Mouse (Mus musculus): ENCODE measurements around the gene Arf1. TPM values are rescaled to one million over a fixed set of nuclear protein-coding genes. Genes with fewer than 3 reads are reported as not detected.

Arf1 gene
- polyA plus RNA-seq, 1 experiment from 2014 or later = 575 TPM

DNA sequence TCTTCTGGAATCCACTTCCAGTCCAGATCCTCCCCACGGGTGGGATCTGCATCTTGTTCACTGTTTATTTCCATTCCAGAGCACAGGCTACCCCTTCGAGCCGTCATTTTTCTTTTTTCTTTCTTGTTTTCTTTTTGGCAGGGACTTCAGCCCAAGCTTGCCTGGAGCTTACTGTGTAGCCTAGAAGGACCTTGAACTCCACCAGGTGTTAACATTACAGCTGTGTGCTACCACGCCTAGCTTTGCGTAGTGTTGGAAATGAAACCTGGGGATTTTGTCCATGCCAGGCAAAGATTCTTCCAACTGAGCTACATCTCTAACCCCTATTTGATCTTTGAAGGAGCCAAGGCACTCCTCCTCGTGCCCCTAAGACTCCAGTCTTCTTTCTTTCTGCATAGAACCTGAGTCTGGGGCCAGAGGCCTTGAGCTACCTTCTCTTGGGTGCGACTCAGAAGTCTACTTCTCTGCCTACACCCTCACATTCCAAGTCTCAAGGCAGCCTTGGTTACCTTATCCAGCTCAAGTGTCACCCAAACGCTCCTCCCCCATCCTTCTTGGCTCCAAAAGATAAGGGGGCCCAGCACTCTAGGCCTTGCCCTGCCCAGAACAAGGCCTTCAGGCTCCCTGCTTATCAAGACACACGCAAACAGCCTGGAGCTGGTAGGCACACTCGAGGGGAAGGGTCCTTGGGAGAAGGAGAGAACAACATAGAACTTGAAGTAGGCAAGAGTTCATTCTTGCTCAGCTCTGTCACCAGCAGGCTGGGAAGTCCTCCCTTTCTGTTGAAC, 32.8 kb upstream of the Arf1 start:
- H3K4me3 ChIP-seq (ENCODE audit: low read depth, low read length) = no peak overlapping the region
- ATAC-seq (replicated peaks; ENCODE audit: insufficient number of reproducible peaks, low FRiP score, low TSS enrichment) = peak; percentile 84
- peaks cover 47% of the 10 kb centered on the region for H3K27me3 ChIP-seq (ENCODE audit: control insufficient read depth, insufficient read depth, low read length)
- H3K9me3 ChIP-seq (replicated peaks; ENCODE audit: control insufficient read depth, low read length) = no peaks in the 10 kb centered on the region
- H3K27ac ChIP-seq (ENCODE audit: low read depth, low read length) = peak overlapping the region; percentile 22; the same call in 1 of the 2 replicates
- H3K36me3 ChIP-seq (ENCODE audit: control insufficient read depth, insufficient read depth, low read length) = no peaks in the 10 kb centered on the region
- no peak overlapping the region for H3K9ac ChIP-seq (ENCODE audit: low read depth, low read length)
- peaks cover 5% of the 10 kb centered on the region; the same call in 1 of the 2 replicates for H3K4me1 ChIP-seq (ENCODE audit: control insufficient read depth, insufficient read depth, low read length)
- no peak overlapping the region for H3K4me2 ChIP-seq
- WGBS (ENCODE audit: insufficient replicate concordance) = 54% methylated on average over 10 of the region's 10 CpGs

- Histone ChIP-seq H3K9ac (ENCODE audit: low read depth, low read length) (no peak overlapping the region), H3K4me2 (no peak overlapping the region), H3K36me3 (ENCODE audit: control insufficient read depth, insufficient read depth, low read length) (no peaks in the 10 kb centered on the region), H3K9me3 (replicated peaks; ENCODE audit: control insufficient read depth, low read length) (no peaks in the 10 kb centered on the region), H3K4me3 (ENCODE audit: low read depth, low read length) (no peak overlapping the region), H3K27ac (ENCODE audit: low read depth, low read length) (no peak overlapping the region), H3K27me3 (ENCODE audit: control insufficient read depth, insufficient read depth, low read length) (peaks cover 42% of the 10 kb centered on the region), H3K4me1 (ENCODE audit: control insufficient read depth, insufficient read depth, low read length) (peaks cover 5% of the 10 kb centered on the region; the same call in 1 of the 2 replicates)
- ATAC-seq (replicated peaks; ENCODE audit: insufficient number of reproducible peaks, low FRiP score, low TSS enrichment) = no peak
- WGBS (ENCODE audit: insufficient replicate concordance) = 60% methylated on average over 7 of the region's 7 CpGs
These were observed 31.6 kb upstream of the Arf1 start for GRCm38 (mm10) chr11:59259647-59260046.

- ATAC-seq (replicated peaks; ENCODE audit: insufficient number of reproducible peaks, low FRiP score, low TSS enrichment) = no peak
- Histone ChIP-seq H3K27ac (ENCODE audit: low read depth, low read length) (no peak overlapping the region), H3K27me3 (ENCODE audit: control insufficient read depth, insufficient read depth, low read length) (peaks cover 49% of the 10 kb centered on the region), H3K36me3 (ENCODE audit: control insufficient read depth, insufficient read depth, low read length) (no peaks in the 10 kb centered on the region), H3K4me1 (ENCODE audit: control insufficient read depth, insufficient read depth, low read length) (no peaks in the 10 kb centered on the region), H3K4me2 (no peak overlapping the region), H3K4me3 (ENCODE audit: low read depth, low read length) (no peak overlapping the region), H3K9me3 (replicated peaks; ENCODE audit: control insufficient read depth, low read length) (no peaks in the 10 kb centered on the region), H3K9ac (ENCODE audit: low read depth, low read length) (no peak overlapping the region)
- 53% methylated on average over 10 of the region's 10 CpGs for WGBS (ENCODE audit: insufficient replicate concordance)
These were observed 20.0 kb upstream of the Arf1 start for GRCm38 (mm10) chr11:59248101-59248500.

- no peak for ATAC-seq (replicated peaks; ENCODE audit: insufficient number of reproducible peaks, low FRiP score, low TSS enrichment)
- Histone ChIP-seq H3K4me2 (no peak overlapping the region), H3K4me3 (ENCODE audit: low read depth, low read length) (no peak overlapping the region), H3K9ac (ENCODE audit: low read depth, low read length) (no peak overlapping the region), H3K27me3 (ENCODE audit: control insufficient read depth, insufficient read depth, low read length) (peaks cover 73% of the 10 kb centered on the region), H3K4me1 (ENCODE audit: control insufficient read depth, insufficient read depth, low read length) (peaks cover 5% of the 10 kb centered on the region; the same call in 1 of the 2 replicates), H3K27ac (ENCODE audit: low read depth, low read length) (no peak overlapping the region), H3K9me3 (replicated peaks; ENCODE audit: control insufficient read depth, low read length) (no peaks in the 10 kb centered on the region), H3K36me3 (ENCODE audit: control insufficient read depth, insufficient read depth, low read length) (no peaks in the 10 kb centered on the region)
- WGBS (ENCODE audit: insufficient replicate concordance) = 20% methylated on average over 6 of the region's 6 CpGs
These were observed 15.8 kb upstream of the Arf1 start for GRCm38 (mm10) chr11:59243856-59244255.

- WGBS (ENCODE audit: insufficient replicate concordance) = 28% methylated on average over 3 of the region's 3 CpGs
- Histone ChIP-seq H3K4me3 (ENCODE audit: low read depth, low read length) (no peak overlapping the region), H3K27me3 (ENCODE audit: control insufficient read depth, insufficient read depth, low read length) (peaks cover 60% of the 10 kb centered on the region), H3K9ac (ENCODE audit: low read depth, low read length) (no peak overlapping the region), H3K4me1 (ENCODE audit: control insufficient read depth, insufficient read depth, low read length) (peaks cover 7% of the 10 kb centered on the region; the same call in 1 of the 2 replicates), H3K9me3 (replicated peaks; ENCODE audit: control insufficient read depth, low read length) (no peaks in the 10 kb centered on the region), H3K27ac (ENCODE audit: low read depth, low read length) (no peak overlapping the region), H3K4me2 (no peak overlapping the region), H3K36me3 (ENCODE audit: control insufficient read depth, insufficient read depth, low read length) (no peaks in the 10 kb centered on the region)
- no peak for ATAC-seq (replicated peaks; ENCODE audit: insufficient number of reproducible peaks, low FRiP score, low TSS enrichment)
These were observed 13.8 kb upstream of the Arf1 start for GRCm38 (mm10) chr11:59241841-59242240.

- H3K9ac ChIP-seq (ENCODE audit: low read depth, low read length) = no peak overlapping the region
- peaks cover 57% of the 10 kb centered on the region for H3K27me3 ChIP-seq (ENCODE audit: control insufficient read depth, insufficient read depth, low read length)
- no peaks in the 10 kb centered on the region for H3K9me3 ChIP-seq (replicated peaks; ENCODE audit: control insufficient read depth, low read length)
- no peak overlapping the region for H3K27ac ChIP-seq (ENCODE audit: low read depth, low read length)
- WGBS (ENCODE audit: insufficient replicate concordance) = 68% methylated on average over 4 of the region's 4 CpGs
- no peak overlapping the region for H3K4me2 ChIP-seq
- ATAC-seq (replicated peaks; ENCODE audit: insufficient number of reproducible peaks, low FRiP score, low TSS enrichment) = no peak
- H3K4me1 ChIP-seq (ENCODE audit: control insufficient read depth, insufficient read depth, low read length) = peaks cover 7% of the 10 kb centered on the region; the same call in 1 of the 2 replicates
- H3K36me3 ChIP-seq (ENCODE audit: control insufficient read depth, insufficient read depth, low read length) = no peaks in the 10 kb centered on the region
- no peak overlapping the region for H3K4me3 ChIP-seq (ENCODE audit: low read depth, low read length)
These were observed 11.7 kb upstream of the Arf1 start for GRCm38 (mm10) chr11:59239796-59240195.

GRCm38 (mm10) chr11:59239428-59239785, 11.3 kb upstream of the Arf1 start:
- Histone ChIP-seq H3K4me2 (no peak overlapping the region), H3K4me3 (ENCODE audit: low read depth, low read length) (no peak overlapping the region), H3K9ac (ENCODE audit: low read depth, low read length) (no peak overlapping the region), H3K27ac (ENCODE audit: low read depth, low read length) (no peak overlapping the region), H3K9me3 (replicated peaks; ENCODE audit: control insufficient read depth, low read length) (no peaks in the 10 kb centered on the region), H3K27me3 (ENCODE audit: control insufficient read depth, insufficient read depth, low read length) (peaks cover 53% of the 10 kb centered on the region), H3K4me1 (ENCODE audit: control insufficient read depth, insufficient read depth, low read length) (peaks cover 7% of the 10 kb centered on the region; the same call in 1 of the 2 replicates), H3K36me3 (ENCODE audit: control insufficient read depth, insufficient read depth, low read length) (no peaks in the 10 kb centered on the region)
- 64% methylated on average over 4 of the region's 4 CpGs for WGBS (ENCODE audit: insufficient replicate concordance)
- 0 out of 2 replicates have a peak, but pooled peaks have one; percentile 11 for ATAC-seq (replicated peaks; ENCODE audit: insufficient number of reproducible peaks, low FRiP score, low TSS enrichment)

DNA sequence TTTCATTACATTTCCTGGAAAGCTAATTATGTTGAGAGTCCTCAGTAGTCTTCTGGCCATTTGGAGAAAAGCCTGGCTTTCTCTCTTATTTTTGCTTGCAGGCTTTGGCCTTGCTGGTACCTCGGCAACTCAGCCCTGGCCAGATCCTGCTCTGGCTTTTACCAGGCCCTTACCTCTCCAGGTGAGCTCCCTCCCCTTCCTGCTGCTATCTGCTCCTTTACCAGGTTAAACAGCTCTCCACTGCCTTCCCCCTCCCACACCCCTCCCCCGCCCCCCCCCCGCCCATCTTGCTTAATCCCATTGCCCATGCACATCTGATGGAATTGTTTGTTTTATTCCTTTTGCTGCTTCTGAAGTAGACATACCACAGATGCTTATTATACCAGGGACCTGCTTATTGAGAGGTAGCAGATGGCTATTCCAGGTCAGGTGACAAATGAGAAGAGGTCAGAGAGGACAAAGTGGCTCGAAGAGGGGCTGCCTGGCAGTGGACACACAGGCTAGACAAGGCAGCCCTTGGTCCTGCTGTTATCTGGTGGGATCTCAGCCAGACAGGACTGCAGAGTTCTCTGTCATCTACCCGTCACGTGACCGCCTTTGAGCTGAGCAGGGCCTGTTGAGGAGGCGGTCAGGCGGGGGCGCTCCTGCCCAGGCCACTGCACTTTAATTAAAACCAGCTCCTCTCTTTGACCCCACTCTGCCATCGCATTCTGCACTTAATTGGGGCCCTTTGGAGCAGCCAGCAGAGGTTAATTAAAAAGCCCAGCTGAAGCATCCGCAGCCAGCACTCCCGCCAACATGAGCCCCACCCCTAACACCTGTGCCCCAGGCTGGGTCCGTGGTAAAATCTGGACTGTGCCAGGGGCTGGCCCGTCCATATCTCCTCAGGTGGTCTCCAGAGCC, 10.7 kb upstream of the Arf1 start:
- Histone ChIP-seq H3K36me3 (ENCODE audit: control insufficient read depth, insufficient read depth, low read length) (no peaks in the 10 kb centered on the region), H3K27ac (ENCODE audit: low read depth, low read length) (no peak overlapping the region), H3K4me3 (ENCODE audit: low read depth, low read length) (no peak overlapping the region), H3K9me3 (replicated peaks; ENCODE audit: control insufficient read depth, low read length) (no peaks in the 10 kb centered on the region), H3K4me1 (ENCODE audit: control insufficient read depth, insufficient read depth, low read length) (peaks cover 7% of the 10 kb centered on the region; the same call in 1 of the 2 replicates), H3K9ac (ENCODE audit: low read depth, low read length) (no peak overlapping the region), H3K27me3 (ENCODE audit: control insufficient read depth, insufficient read depth, low read length) (peaks cover 46% of the 10 kb centered on the region), H3K4me2 (no peak overlapping the region)
- WGBS (ENCODE audit: insufficient replicate concordance) = 5% methylated on average over 14 of the region's 15 CpGs
- ATAC-seq (replicated peaks; ENCODE audit: insufficient number of reproducible peaks, low FRiP score, low TSS enrichment) = peak; percentile 67; the same call in 1 of the 2 replicates
